Mouse (Mus musculus) lung, postnatal 0 days (tissue): ENCODE measurements around the gene Ythdf2.

ENCODE experiments used
- CTCF ChIP-seq: IDR thresholded peaks from 2 replicates; pipeline ENCODE4 v1.5.1; 2016; ENCODE audit warnings: antibody characterized with exemption, mild to moderate bottlenecking
- EP300 ChIP-seq: IDR thresholded peaks from 2 replicates; pipeline ENCODE4 v1.6.1; 2016; ENCODE audit warnings: antibody characterized with exemption, mild to moderate bottlenecking, control low read depth

- TF ChIP-seq EP300 (no peak), CTCF (no peak)
These were observed 44.7 kb downstream of the Ythdf2 start for GRCm38 (mm10) chr4:132167436-132167835.
